Mouse (Mus musculus) olfactory bulb, adult 2 months (tissue): ENCODE measurements around the gene Sox5.

Experiments used
- CTCF ChIP-seq: fragments of 200-500 bp; IDR thresholded peaks from 2 replicates; pipeline ENCODE4 v1.5.1; 2012; ENCODE audit warnings: low read depth, mild to moderate bottlenecking, low read length, moderate library complexity; ENCODE audit not compliant: insufficient read depth
- POLR2A ChIP-seq: fragments of 200-500 bp; IDR thresholded peaks from 2 replicates; pipeline ENCODE4 v1.6.1; 2012; ENCODE audit warnings: mild to moderate bottlenecking, low read depth, low read length, moderate library complexity; ENCODE audit not compliant: insufficient read depth

DNA sequence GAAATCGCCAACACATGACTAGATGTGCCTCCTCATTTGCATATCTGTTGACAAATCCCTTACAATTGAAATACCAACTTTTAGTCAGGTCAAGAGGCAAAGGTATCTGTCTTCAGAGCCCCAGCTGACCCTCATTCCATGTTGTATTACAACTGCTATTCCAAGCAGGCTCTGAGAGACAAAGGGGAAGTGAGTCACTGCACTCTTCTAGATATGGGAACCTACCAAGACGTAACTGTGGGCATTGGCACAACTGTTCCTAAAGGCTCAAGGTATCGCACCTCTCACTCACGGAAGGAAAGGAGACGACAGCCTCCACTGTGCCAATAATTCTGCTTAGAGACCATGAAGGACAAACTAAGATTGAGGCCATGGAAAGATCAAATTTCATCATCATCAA is 318.5 kb downstream of the Sox5 start:
- TF ChIP-seq CTCF, result no peak
- no peak for TF ChIP-seq POLR2A
